Mouse (Mus musculus): ENCODE results near the gene Hccs. TPM values are rescaled to one million over a fixed set of nuclear protein-coding genes. Genes with fewer than 3 reads are reported as not detected.

Gene Hccs
- total and polyA plus RNA-seq, 2 experiments from 2014 or later: 32.0 to 33.4 TPM

GRCm38 (mm10) chrX:169319066-169319760 lies 959 bp downstream of the Hccs start:
- TF ChIP-seq CTCF (IDR thresholded peaks at IDR 0.05; ENCODE audit: low read depth): no peak

GRCm38 (mm10) chrX:169308559-169308958 lies 11.6 kb downstream of the Hccs start:
- H3K27ac ChIP-seq (ENCODE audit: low read depth, low read length): no peak overlapping the region
- ATAC-seq (no peak), DNase-seq (no peak)
- H3K4me3 ChIP-seq (ENCODE audit: low read depth, low read length): no peak overlapping the region
- no peaks in the 10 kb centered on the region for H3K9me3 ChIP-seq (ENCODE audit: low read length)
- TF ChIP-seq CTCF (IDR thresholded peaks at IDR 0.05; ENCODE audit: low read depth): no peak
- no peaks in the 10 kb centered on the region for H3K27me3 ChIP-seq (ENCODE audit: insufficient read depth, low read length)
- H3K4me2 ChIP-seq (ENCODE audit: low read depth): no peak overlapping the region
- no peaks in the 10 kb centered on the region for H3K36me3 ChIP-seq (ENCODE audit: insufficient read depth)
- H3K4me1 ChIP-seq (ENCODE audit: insufficient read depth): no peaks in the 10 kb centered on the region
- no peak overlapping the region for H3K9ac ChIP-seq
- 89% methylated on average over 3 of the region's 3 CpGs for WGBS

More at GRCm38 (mm10) chrX:169319066-169319760, 959 bp downstream of the Hccs start:
- Histone ChIP-seq H3K9me3 (ENCODE audit: low read length) (no peaks in the 10 kb centered on the region), H3K27ac (ENCODE audit: low read depth, low read length) (no peak overlapping the region), H3K4me2 (ENCODE audit: low read depth) (peak overlapping the region; percentile 50), H3K27me3 (ENCODE audit: insufficient read depth, low read length) (no peaks in the 10 kb centered on the region), H3K4me1 (ENCODE audit: insufficient read depth) (no peaks in the 10 kb centered on the region), H3K4me3 (ENCODE audit: low read depth, low read length) (peak overlapping the region; percentile 55), H3K36me3 (ENCODE audit: insufficient read depth) (no peaks in the 10 kb centered on the region), H3K9ac (peak overlapping the region; percentile 71)
- 59% methylated on average over 12 of the region's 12 CpGs for WGBS
- ATAC-seq: no peak
- DNase-seq: no peak

DNA sequence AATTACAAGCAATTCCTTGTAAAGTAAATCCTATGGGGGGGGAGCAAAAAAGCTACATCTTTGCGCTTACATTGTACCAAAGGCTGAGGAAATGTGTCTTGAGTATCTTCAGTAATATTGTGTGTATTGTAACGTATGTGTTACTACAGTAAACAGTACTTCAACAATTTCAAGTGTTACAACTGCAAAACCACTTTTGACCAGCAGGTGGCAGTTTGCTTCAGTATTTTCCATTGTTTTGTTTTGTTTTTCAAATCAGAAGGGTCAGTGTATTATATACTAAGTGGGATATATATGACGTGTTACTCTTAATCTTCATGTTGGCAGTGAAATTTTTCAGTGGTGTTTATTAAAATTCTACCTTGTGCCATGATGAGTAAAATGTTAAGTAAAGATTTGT lies 16.2 kb downstream of the Hccs start:
- no peak overlapping the region for H3K9ac ChIP-seq
- no peaks in the 10 kb centered on the region for H3K4me1 ChIP-seq (ENCODE audit: insufficient read depth)
- 41% methylated on average over 3 of the region's 3 CpGs for WGBS
- no peaks in the 10 kb centered on the region for H3K36me3 ChIP-seq (ENCODE audit: insufficient read depth)
- no peak overlapping the region for H3K4me3 ChIP-seq (ENCODE audit: low read depth, low read length)
- H3K4me2 ChIP-seq (ENCODE audit: low read depth): no peak overlapping the region
- no peaks in the 10 kb centered on the region for H3K27me3 ChIP-seq (ENCODE audit: insufficient read depth, low read length)
- no peaks in the 10 kb centered on the region for H3K9me3 ChIP-seq (ENCODE audit: low read length)
- DNase-seq (peak; percentile 60), ATAC-seq (no peak)
- no peak overlapping the region for H3K27ac ChIP-seq (ENCODE audit: low read depth, low read length)
- TF ChIP-seq CTCF (IDR thresholded peaks at IDR 0.05; ENCODE audit: low read depth): peak; percentile 61

DNA sequence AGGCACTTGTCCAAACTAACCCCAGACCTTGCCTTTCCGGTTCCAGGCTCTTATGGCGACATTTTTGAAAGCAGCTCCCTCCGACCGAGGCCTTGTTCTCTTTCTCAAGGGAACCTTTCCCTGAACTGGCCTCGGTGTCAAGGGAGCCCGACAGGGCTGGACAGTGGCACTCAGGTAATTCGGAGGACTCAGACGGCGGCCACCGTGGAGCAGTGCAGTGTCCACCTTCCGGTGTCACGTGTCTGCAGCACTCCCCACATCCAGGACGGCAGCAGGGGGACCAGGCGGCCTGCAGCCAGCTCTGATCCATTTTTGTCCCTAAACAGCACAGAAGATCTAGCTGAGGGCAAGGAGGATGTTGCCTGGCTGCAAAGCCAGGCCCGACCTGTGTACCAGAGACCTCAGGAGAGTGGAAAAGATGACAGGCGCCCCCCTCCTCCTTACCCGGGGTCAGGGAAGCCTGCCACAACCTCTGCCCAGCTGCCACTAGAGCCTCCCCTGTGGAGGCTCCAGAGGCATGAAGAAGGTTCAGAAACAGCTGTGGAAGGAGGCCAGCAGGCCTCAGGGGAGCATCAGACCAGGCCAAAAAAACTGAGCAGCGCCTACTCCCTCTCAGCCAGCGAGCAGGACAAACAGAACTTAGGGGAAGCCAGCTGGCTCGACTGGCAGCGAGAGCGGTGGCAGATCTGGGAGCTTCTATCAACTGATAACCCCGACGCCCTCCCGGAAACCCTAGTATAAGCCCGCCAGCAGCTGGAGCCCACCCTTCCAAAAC lies 17.7 kb downstream of the Hccs start:
- H3K9me3 ChIP-seq (ENCODE audit: low read length): no peaks in the 10 kb centered on the region
- ATAC-seq (no peak), DNase-seq (no peak)
- H3K27me3 ChIP-seq (ENCODE audit: insufficient read depth, low read length): no peaks in the 10 kb centered on the region
- no peak overlapping the region for H3K9ac ChIP-seq
- H3K4me3 ChIP-seq (ENCODE audit: low read depth, low read length): no peak overlapping the region
- H3K4me2 ChIP-seq (ENCODE audit: low read depth): no peak overlapping the region
- no peaks in the 10 kb centered on the region for H3K36me3 ChIP-seq (ENCODE audit: insufficient read depth)
- 71% methylated on average over 26 of the region's 26 CpGs for WGBS
- H3K27ac ChIP-seq (ENCODE audit: low read depth, low read length): no peak overlapping the region
- no peaks in the 10 kb centered on the region for H3K4me1 ChIP-seq (ENCODE audit: insufficient read depth)
- no peak for TF ChIP-seq CTCF (IDR thresholded peaks at IDR 0.05; ENCODE audit: low read depth)

GRCm38 (mm10) chrX:169299579-169299978 lies 20.6 kb downstream of the Hccs start:
- Histone ChIP-seq H3K36me3 (ENCODE audit: insufficient read depth) (no peaks in the 10 kb centered on the region), H3K9ac (no peak overlapping the region), H3K4me3 (ENCODE audit: low read depth, low read length) (no peak overlapping the region), H3K4me2 (ENCODE audit: low read depth) (no peak overlapping the region), H3K27ac (ENCODE audit: low read depth, low read length) (no peak overlapping the region), H3K27me3 (ENCODE audit: insufficient read depth, low read length) (no peaks in the 10 kb centered on the region), H3K9me3 (ENCODE audit: low read length) (no peaks in the 10 kb centered on the region), H3K4me1 (ENCODE audit: insufficient read depth) (no peaks in the 10 kb centered on the region)
- TF ChIP-seq CTCF (IDR thresholded peaks at IDR 0.05; ENCODE audit: low read depth): peak; percentile 75
- WGBS: 70% methylated on average over 4 of the region's 4 CpGs
- DNase-seq (peak; percentile 65), ATAC-seq (peak; percentile 82)

DNA sequence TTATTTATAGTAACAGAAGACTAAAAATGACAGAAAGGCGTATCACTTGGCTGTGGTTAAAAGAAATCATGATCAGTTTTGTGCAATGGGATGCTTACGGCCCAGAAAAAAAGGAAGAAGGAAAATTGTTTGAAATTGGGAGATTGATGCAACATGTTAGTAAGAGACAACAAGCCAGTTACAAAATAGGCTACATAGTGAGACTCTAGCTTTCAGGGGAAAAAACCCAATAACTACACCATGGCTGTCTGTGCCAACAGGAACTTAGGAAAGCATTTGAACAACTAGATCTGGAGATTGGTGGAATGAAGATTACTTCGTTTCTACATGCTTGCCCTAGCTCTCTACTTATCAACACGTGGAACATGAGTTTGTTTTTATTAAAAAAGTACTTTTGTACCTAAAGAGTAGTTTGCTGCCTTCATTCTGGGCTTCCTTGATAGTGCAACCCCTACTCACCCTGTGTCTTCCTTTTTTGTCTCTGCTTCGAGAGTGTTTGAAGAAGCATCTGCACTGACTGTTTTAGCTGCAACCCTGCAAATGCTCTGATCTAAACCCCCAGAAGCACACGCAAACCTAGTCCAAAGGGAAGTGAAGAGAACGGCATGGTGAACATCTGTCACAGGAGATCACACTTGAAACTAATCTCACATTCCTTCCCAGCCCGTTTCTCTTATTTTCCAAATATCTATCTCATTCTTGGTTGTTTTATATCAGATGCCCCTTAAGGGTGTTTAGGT lies 56.6 kb downstream of the Hccs start:
- ATAC-seq (no peak), DNase-seq (no peak)
- H3K9me3 ChIP-seq (ENCODE audit: low read length): no peaks in the 10 kb centered on the region
- no peaks in the 10 kb centered on the region for H3K4me1 ChIP-seq (ENCODE audit: insufficient read depth)
- no peak overlapping the region for H3K4me3 ChIP-seq (ENCODE audit: low read depth, low read length)
- H3K36me3 ChIP-seq (ENCODE audit: insufficient read depth): no peaks in the 10 kb centered on the region
- WGBS: 76% methylated on average over 8 of the region's 8 CpGs
- H3K4me2 ChIP-seq (ENCODE audit: low read depth): no peak overlapping the region
- H3K27ac ChIP-seq (ENCODE audit: low read depth, low read length): no peak overlapping the region
- no peak for TF ChIP-seq CTCF (IDR thresholded peaks at IDR 0.05; ENCODE audit: low read depth)
- no peak overlapping the region for H3K9ac ChIP-seq
- no peaks in the 10 kb centered on the region for H3K27me3 ChIP-seq (ENCODE audit: insufficient read depth, low read length)

All from forebrain, postnatal 0 days (tissue).